Mouse (Mus musculus): ENCODE results near the gene Pik3r6. TPM values are rescaled to one million over a fixed set of nuclear protein-coding genes. Genes with fewer than 3 reads are reported as not detected.

Gene Pik3r6
- polyA plus RNA-seq, 1 experiment from 2014 or later: 1.8 TPM

DNA sequence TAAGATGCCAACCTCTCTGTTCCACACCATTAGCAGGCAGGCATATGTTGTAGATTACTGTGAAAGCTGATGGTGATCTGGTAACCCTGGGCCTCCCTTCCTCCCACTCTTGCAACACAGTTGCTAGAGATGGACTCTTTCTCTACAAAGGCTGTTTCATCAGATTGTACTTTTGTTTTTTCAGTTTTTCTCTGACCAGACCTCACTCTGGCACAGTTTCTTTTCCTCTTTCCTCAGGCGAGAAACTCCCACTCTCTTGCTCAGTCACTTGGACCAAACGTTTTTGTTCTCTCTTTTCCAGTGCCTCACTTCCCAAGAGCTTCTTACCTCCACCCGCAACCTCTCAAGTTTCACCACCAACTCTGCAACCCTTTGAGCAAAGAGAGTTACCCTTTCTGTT, 11.2 kb downstream of the Pik3r6 start:
- TF ChIP-seq EP300 (optimal IDR thresholded peaks at IDR 0.05): no peak
- TF ChIP-seq CTCF (IDR thresholded peaks at IDR 0.05; ENCODE audit: low read depth): no peak
- Histone ChIP-seq H3K4me3 (ENCODE audit: low read depth, low read length) (no peak overlapping the region), H3K27ac (replicated peaks) (no peak overlapping the region), H3K4me1 (replicated peaks; ENCODE audit: control insufficient read depth, insufficient read depth) (no peaks in the 10 kb centered on the region), H3K4me2 (replicated peaks; ENCODE audit: low read depth) (no peak overlapping the region), H3K9ac (ENCODE audit: low read length) (no peak overlapping the region), H3K9me3 (ENCODE audit: control insufficient read depth, low read length) (no peaks in the 10 kb centered on the region), H3K36me3 (ENCODE audit: control insufficient read depth, insufficient read depth, low read length) (no peaks in the 10 kb centered on the region), H3K27me3 (ENCODE audit: control insufficient read depth, insufficient read depth, low read length) (no peaks in the 10 kb centered on the region)
- no peak for ATAC-seq (ENCODE audit: low FRiP score, low TSS enrichment)
- DNase-seq (ENCODE audit: low spot score): no peak
- 44% methylated on average over 3 of the region's 3 CpGs for WGBS

DNA sequence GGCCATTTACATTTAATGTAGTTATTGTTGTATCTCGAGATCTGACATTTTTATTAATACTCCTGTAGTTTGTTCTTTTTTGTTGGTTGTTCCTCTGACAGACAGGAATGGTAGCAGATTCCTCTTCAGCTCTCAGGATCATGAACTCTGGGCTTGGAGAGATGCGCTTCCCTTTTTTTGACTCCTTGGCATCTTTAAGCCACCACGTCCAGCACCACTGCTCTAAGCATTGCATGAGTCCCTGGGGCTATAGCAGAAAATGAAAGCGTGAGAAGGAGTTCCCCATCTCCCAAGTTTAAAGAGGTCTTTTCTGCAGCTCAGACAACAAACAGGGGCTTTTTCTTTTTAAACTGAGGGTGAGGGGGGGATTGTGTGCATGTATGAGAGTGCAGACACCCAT, 16.5 kb downstream of the Pik3r6 start:
- TF ChIP-seq EP300 (optimal IDR thresholded peaks at IDR 0.05) (no peak), CTCF (IDR thresholded peaks at IDR 0.05; ENCODE audit: low read depth) (no peak)
- no peak overlapping the region for H3K4me2 ChIP-seq (replicated peaks; ENCODE audit: low read depth)
- H3K27me3 ChIP-seq (ENCODE audit: control insufficient read depth, insufficient read depth, low read length): no peaks in the 10 kb centered on the region
- no peak overlapping the region for H3K4me3 ChIP-seq (ENCODE audit: low read depth, low read length)
- no peaks in the 10 kb centered on the region for H3K4me1 ChIP-seq (replicated peaks; ENCODE audit: control insufficient read depth, insufficient read depth)
- WGBS: 89% methylated on average over 4 of the region's 4 CpGs
- H3K36me3 ChIP-seq (ENCODE audit: control insufficient read depth, insufficient read depth, low read length): no peaks in the 10 kb centered on the region
- DNase-seq (ENCODE audit: low spot score) (no peak), ATAC-seq (ENCODE audit: low FRiP score, low TSS enrichment) (no peak)
- H3K9ac ChIP-seq (ENCODE audit: low read length): no peak overlapping the region
- H3K9me3 ChIP-seq (ENCODE audit: control insufficient read depth, low read length): no peaks in the 10 kb centered on the region
- H3K27ac ChIP-seq (replicated peaks): no peak overlapping the region

DNA sequence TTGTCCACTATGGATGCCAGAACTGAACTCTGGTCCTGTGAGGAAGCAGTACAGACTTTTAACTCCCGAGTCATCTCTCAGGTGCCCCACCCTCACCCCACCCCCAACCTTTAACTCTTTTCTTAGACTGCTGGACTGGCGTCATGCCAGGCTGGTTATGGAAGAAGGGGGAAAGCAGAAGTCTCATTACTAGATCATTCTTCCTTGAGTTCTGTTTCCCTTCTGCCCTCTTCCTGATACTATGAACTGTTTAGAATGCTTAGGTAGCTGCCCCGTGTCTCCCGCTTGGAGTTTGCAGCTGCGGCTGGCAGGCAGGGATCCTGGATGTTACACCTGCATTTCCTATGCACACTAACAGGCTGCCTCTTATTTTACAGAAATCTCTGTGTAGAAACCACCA, 17.0 kb downstream of the Pik3r6 start:
- no peak overlapping the region for H3K4me3 ChIP-seq (ENCODE audit: low read depth, low read length)
- no peak overlapping the region for H3K27ac ChIP-seq (replicated peaks)
- no peak overlapping the region for H3K9ac ChIP-seq (ENCODE audit: low read length)
- H3K4me2 ChIP-seq (replicated peaks; ENCODE audit: low read depth): no peak overlapping the region
- H3K4me1 ChIP-seq (replicated peaks; ENCODE audit: control insufficient read depth, insufficient read depth): no peaks in the 10 kb centered on the region
- DNase-seq (ENCODE audit: low spot score): peak; percentile 31
- no peaks in the 10 kb centered on the region for H3K9me3 ChIP-seq (ENCODE audit: control insufficient read depth, low read length)
- no peaks in the 10 kb centered on the region for H3K36me3 ChIP-seq (ENCODE audit: control insufficient read depth, insufficient read depth, low read length)
- TF ChIP-seq EP300 (optimal IDR thresholded peaks at IDR 0.05) (no peak), CTCF (IDR thresholded peaks at IDR 0.05; ENCODE audit: low read depth) (no peak)
- no peaks in the 10 kb centered on the region for H3K27me3 ChIP-seq (ENCODE audit: control insufficient read depth, insufficient read depth, low read length)
- 76% methylated on average over 5 of the region's 5 CpGs for WGBS
- no peak for ATAC-seq (ENCODE audit: low FRiP score, low TSS enrichment)

DNA sequence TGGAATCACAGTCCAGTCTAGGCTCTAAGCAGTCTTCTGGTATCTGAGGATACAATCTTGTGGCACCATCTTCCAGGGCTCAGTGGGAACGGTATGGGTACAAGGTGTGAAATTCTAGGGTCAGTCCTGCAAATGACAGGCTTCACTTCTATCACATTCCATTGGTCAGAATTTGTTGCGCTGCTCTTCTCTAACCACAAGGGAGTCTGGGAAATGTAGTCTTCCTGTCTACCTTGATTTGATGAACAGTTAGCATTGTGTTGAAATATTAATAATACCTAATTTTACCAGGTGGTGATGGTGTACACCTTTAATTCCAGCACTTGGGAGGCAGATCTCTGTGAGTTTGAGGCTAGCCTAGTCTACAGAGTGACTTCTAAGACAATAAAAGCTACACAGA, 17.6 kb downstream of the Pik3r6 start:
- DNase-seq (ENCODE audit: low spot score): no peak
- Histone ChIP-seq H3K36me3 (ENCODE audit: control insufficient read depth, insufficient read depth, low read length) (no peaks in the 10 kb centered on the region), H3K27ac (replicated peaks) (no peak overlapping the region), H3K4me2 (replicated peaks; ENCODE audit: low read depth) (no peak overlapping the region), H3K9ac (ENCODE audit: low read length) (no peak overlapping the region), H3K4me1 (replicated peaks; ENCODE audit: control insufficient read depth, insufficient read depth) (no peaks in the 10 kb centered on the region), H3K9me3 (ENCODE audit: control insufficient read depth, low read length) (no peaks in the 10 kb centered on the region), H3K4me3 (ENCODE audit: low read depth, low read length) (no peak overlapping the region), H3K27me3 (ENCODE audit: control insufficient read depth, insufficient read depth, low read length) (no peaks in the 10 kb centered on the region)
- ATAC-seq (ENCODE audit: low FRiP score, low TSS enrichment): no peak
- 88% methylated on average over 2 of the region's 2 CpGs for whole genome bisulfite sequencing
- TF ChIP-seq CTCF (IDR thresholded peaks at IDR 0.05; ENCODE audit: low read depth) (no peak), EP300 (optimal IDR thresholded peaks at IDR 0.05) (no peak)

DNA sequence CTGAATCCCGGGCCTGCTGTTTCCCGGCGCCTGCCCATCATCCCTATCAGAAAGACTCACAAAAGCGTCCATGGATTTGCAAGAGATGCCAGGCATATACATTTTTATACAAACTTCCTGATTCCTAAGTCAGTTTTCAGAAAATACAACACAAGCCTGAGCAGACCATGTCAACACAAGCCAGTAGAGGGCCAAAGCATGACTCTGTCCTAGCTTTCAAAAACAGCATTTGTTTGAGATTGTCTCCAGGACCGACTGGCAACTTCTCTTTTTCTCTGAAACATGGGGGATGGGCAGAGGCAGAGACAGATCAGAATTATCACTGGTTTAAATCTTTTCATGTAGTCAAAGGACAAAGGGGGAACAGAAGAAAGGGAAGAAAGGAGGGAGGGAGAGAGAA, 18.5 kb downstream of the Pik3r6 start:
- H3K4me2 ChIP-seq (replicated peaks; ENCODE audit: low read depth): no peak overlapping the region
- H3K27me3 ChIP-seq (ENCODE audit: control insufficient read depth, insufficient read depth, low read length): no peaks in the 10 kb centered on the region
- 77% methylated on average over 5 of the region's 5 CpGs for WGBS
- no peaks in the 10 kb centered on the region for H3K36me3 ChIP-seq (ENCODE audit: control insufficient read depth, insufficient read depth, low read length)
- peak; percentile 30; the same call in 1 of the 2 replicates for TF ChIP-seq CTCF (IDR thresholded peaks at IDR 0.05; ENCODE audit: low read depth)
- no peak for TF ChIP-seq EP300 (optimal IDR thresholded peaks at IDR 0.05)
- H3K27ac ChIP-seq (replicated peaks): no peak overlapping the region
- no peak overlapping the region for H3K9ac ChIP-seq (ENCODE audit: low read length)
- H3K9me3 ChIP-seq (ENCODE audit: control insufficient read depth, low read length): no peaks in the 10 kb centered on the region
- no peak overlapping the region for H3K4me3 ChIP-seq (ENCODE audit: low read depth, low read length)
- no peak for DNase-seq (ENCODE audit: low spot score)
- ATAC-seq (ENCODE audit: low FRiP score, low TSS enrichment): no peak
- no peaks in the 10 kb centered on the region for H3K4me1 ChIP-seq (replicated peaks; ENCODE audit: control insufficient read depth, insufficient read depth)

DNA sequence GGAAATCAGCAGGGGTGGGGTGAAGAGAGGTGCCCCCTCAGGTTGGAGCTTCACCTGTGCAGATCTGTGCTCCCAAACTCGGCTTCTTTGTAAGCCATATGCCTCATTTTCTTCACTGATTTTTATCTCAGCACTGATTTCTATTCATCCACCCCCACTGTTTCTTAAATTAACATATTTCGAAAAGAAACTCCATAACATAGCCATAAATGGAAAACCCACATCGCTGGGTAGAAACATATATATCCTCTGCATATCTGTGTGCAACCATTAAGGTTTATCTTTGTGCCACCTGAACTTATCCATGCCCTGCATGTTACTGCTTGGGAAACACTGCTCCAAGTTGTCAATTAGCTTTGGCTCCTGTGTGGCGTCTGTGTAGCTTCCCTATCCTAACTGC, 23.6 kb downstream of the Pik3r6 start:
- Histone ChIP-seq H3K9me3 (ENCODE audit: control insufficient read depth, low read length) (no peaks in the 10 kb centered on the region), H3K4me3 (ENCODE audit: low read depth, low read length) (no peak overlapping the region), H3K4me1 (replicated peaks; ENCODE audit: control insufficient read depth, insufficient read depth) (no peaks in the 10 kb centered on the region; the same call in 1 of the 2 replicates), H3K4me2 (replicated peaks; ENCODE audit: low read depth) (no peak overlapping the region), H3K27me3 (ENCODE audit: control insufficient read depth, insufficient read depth, low read length) (no peaks in the 10 kb centered on the region), H3K36me3 (ENCODE audit: control insufficient read depth, insufficient read depth, low read length) (no peaks in the 10 kb centered on the region), H3K9ac (ENCODE audit: low read length) (no peak overlapping the region), H3K27ac (replicated peaks) (no peak overlapping the region)
- TF ChIP-seq CTCF (IDR thresholded peaks at IDR 0.05; ENCODE audit: low read depth): no peak
- 69% methylated on average over 4 of the region's 4 CpGs for WGBS
- ATAC-seq (ENCODE audit: low FRiP score, low TSS enrichment) (no peak), DNase-seq (ENCODE audit: low spot score) (no peak)
